Mouse (Mus musculus): ENCODE results near the gene Nampt. TPM values are rescaled to one million over a fixed set of nuclear protein-coding genes. Genes with fewer than 3 reads are reported as not detected.

Nampt gene
- polyA plus RNA-seq, 1 experiment from 2014 or later = 19.7 TPM

GRCm38 (mm10) chr12:32822066-32822465 lies 2.7 kb downstream of the Nampt start:
- Histone ChIP-seq H3K9ac (no peak overlapping the region), H3K4me2 (no peak overlapping the region), H3K27me3 (no peaks in the 10 kb centered on the region), H3K4me3 (no peak overlapping the region), H3K36me3 (no peaks in the 10 kb centered on the region), H3K27ac (no peak overlapping the region), H3K9me3 (no peaks in the 10 kb centered on the region), H3K4me1 (peaks cover 4% of the 10 kb centered on the region; the same call in 1 of the 2 replicates)
- ATAC-seq (ENCODE audit: insufficient number of reproducible peaks, low FRiP score, low TSS enrichment, low read depth) = no peak
- 73% methylated on average over 4 of the region's 4 CpGs for WGBS

DNA sequence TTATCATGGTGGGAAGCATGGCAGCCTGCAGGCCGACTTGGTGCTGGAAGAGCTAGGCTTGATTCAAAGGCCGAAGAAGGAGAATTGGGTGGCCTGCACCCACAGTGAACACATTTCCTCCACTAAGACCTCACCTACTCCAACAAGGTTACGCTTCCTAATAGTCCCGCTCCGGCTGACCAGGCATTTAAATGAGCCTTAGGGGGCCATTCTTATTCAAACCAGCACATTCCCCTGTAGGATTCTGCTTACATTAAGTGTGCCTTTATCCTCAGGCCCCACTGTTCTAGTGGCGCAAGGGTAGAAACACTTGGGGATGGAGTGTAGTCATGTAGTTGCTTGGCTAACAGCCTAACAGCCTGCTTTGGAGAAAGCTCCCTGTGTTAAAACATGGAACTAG lies 5.2 kb downstream of the Nampt start:
- H3K4me2 ChIP-seq = no peak overlapping the region
- ATAC-seq (ENCODE audit: insufficient number of reproducible peaks, low FRiP score, low TSS enrichment, low read depth) = no peak
- H3K4me3 ChIP-seq = no peak overlapping the region
- H3K27ac ChIP-seq = no peak overlapping the region
- H3K27me3 ChIP-seq = no peaks in the 10 kb centered on the region
- peaks cover 4% of the 10 kb centered on the region; the same call in 1 of the 2 replicates for H3K4me1 ChIP-seq
- WGBS = 83% methylated on average over 6 of the region's 6 CpGs
- no peak overlapping the region for H3K9ac ChIP-seq
- no peaks in the 10 kb centered on the region for H3K36me3 ChIP-seq
- H3K9me3 ChIP-seq = no peaks in the 10 kb centered on the region

DNA sequence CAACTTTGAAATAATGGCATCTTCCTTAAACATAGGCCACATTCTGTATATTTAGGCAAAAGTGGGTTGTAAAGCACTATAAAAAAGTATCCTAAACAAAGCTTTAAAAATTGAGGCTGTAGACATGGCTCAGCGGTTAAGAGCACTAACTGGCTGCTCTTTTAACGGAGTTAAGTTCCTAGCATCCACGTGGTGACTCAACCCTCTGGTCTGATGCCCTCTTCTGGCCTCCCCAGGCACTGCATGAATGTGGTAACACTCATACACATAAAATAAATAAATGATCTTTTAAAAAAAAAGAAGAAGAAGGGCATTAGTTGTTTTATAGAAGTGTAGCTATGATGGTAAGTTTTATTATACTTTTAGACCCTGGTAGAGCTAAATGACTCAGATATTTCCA lies 7.6 kb downstream of the Nampt start:
- Histone ChIP-seq H3K27ac (no peak overlapping the region), H3K36me3 (no peaks in the 10 kb centered on the region), H3K4me1 (0 out of 2 replicates have a peak, but pooled peaks cover 2% of the 10 kb centered on the region), H3K9me3 (no peaks in the 10 kb centered on the region), H3K9ac (no peak overlapping the region), H3K27me3 (no peaks in the 10 kb centered on the region), H3K4me2 (no peak overlapping the region), H3K4me3 (no peak overlapping the region)
- ATAC-seq (ENCODE audit: insufficient number of reproducible peaks, low FRiP score, low TSS enrichment, low read depth) = no peak
- 32% methylated on average over 3 of the region's 3 CpGs for WGBS

- no peaks in the 10 kb centered on the region; the same call in 1 of the 2 replicates for H3K36me3 ChIP-seq
- WGBS = 75% methylated on average over 8 of the region's 8 CpGs
- H3K4me3 ChIP-seq = no peak overlapping the region
- H3K4me1 ChIP-seq = no peaks in the 10 kb centered on the region
- H3K9ac ChIP-seq = no peak overlapping the region
- no peaks in the 10 kb centered on the region for H3K27me3 ChIP-seq
- no peak for ATAC-seq (ENCODE audit: insufficient number of reproducible peaks, low FRiP score, low TSS enrichment, low read depth)
- H3K27ac ChIP-seq = no peak overlapping the region
- H3K9me3 ChIP-seq = no peaks in the 10 kb centered on the region
- no peak overlapping the region for H3K4me2 ChIP-seq
Measured at GRCm38 (mm10) chr12:32828137-32828760, 8.9 kb downstream of the Nampt start.

DNA sequence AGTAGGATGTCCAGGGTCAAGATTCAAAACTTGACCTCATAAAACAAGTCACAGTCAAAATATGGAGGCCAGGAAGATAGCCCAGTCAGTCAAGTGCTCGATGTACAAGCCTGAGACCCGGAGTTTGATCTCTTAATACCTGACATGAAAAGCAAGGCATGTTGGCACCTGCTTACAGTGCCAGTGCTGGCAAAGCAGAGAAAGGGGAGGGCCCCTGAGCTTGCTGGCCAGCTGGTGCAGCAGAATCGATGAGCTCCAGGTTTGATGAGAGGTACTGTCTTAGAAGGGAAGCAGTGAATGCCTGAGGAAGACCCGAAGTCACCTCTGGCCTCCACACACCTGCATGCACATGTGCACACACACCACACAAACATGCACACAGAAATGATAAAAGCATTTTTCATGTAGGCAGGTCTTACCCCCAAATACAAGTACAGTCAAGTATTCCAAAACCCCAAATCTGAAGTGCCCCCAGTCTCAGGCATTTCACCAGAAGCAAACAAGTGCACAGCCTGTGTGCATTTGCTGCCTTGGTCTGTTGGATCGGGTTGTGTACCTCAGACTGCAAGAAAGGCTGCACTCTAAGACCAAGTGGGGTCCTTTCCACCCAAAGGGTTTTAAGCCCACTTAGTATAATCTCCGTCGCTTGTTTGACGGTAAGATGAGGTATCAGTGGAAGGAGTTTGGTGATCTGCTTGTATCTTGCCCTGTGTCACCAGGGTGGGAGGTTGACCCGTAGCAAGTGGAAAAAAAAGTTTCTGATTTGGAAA lies 10.2 kb downstream of the Nampt start:
- no peak overlapping the region for H3K4me3 ChIP-seq
- H3K4me2 ChIP-seq = no peak overlapping the region
- 85% methylated on average over 9 of the region's 9 CpGs for WGBS
- ATAC-seq (ENCODE audit: insufficient number of reproducible peaks, low FRiP score, low TSS enrichment, low read depth) = no peak
- no peaks in the 10 kb centered on the region for H3K9me3 ChIP-seq
- no peaks in the 10 kb centered on the region for H3K4me1 ChIP-seq
- H3K36me3 ChIP-seq = peaks cover 3% of the 10 kb centered on the region; the same call in 1 of the 2 replicates
- H3K27ac ChIP-seq = no peak overlapping the region
- no peaks in the 10 kb centered on the region for H3K27me3 ChIP-seq
- no peak overlapping the region for H3K9ac ChIP-seq

- Histone ChIP-seq H3K4me1 (peaks cover 8% of the 10 kb centered on the region), H3K4me2 (no peak overlapping the region), H3K27ac (no peak overlapping the region), H3K9me3 (no peaks in the 10 kb centered on the region), H3K36me3 (peaks cover 7% of the 10 kb centered on the region; the same call in 1 of the 2 replicates), H3K27me3 (no peaks in the 10 kb centered on the region), H3K9ac (no peak overlapping the region), H3K4me3 (no peak overlapping the region)
- no peak for ATAC-seq (ENCODE audit: insufficient number of reproducible peaks, low FRiP score, low TSS enrichment, low read depth)
- 95% methylated on average over 3 of the region's 3 CpGs for WGBS
Measured at GRCm38 (mm10) chr12:32832076-32832475, 12.7 kb downstream of the Nampt start.

DNA sequence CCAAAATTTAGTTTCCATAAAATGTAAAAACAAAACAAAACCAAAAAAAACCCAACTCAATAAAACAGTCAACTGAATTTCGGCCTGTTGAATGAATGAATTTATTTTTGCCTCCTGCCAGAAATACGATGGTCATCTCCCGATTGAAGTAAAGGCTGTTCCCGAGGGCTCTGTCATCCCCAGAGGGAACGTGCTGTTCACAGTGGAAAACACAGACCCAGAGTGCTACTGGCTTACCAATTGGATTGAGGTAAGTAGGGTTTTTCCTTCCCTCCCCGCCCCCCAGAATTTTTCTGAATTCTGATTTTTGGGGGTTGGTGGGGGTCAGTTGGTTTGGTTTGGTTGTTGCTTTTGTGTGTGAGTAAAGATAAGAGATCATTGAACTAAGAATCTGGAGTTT lies 15.4 kb downstream of the Nampt start:
- H3K27me3 ChIP-seq = no peaks in the 10 kb centered on the region
- WGBS = 71% methylated on average over 6 of the region's 6 CpGs
- peaks cover 8% of the 10 kb centered on the region for H3K4me1 ChIP-seq
- no peak overlapping the region; the same call in 1 of the 2 replicates for H3K27ac ChIP-seq
- no peak for ATAC-seq (ENCODE audit: insufficient number of reproducible peaks, low FRiP score, low TSS enrichment, low read depth)
- peaks cover 24% of the 10 kb centered on the region for H3K36me3 ChIP-seq
- H3K9ac ChIP-seq = no peak overlapping the region
- H3K9me3 ChIP-seq = no peaks in the 10 kb centered on the region
- H3K4me2 ChIP-seq = no peak overlapping the region
- H3K4me3 ChIP-seq = no peak overlapping the region

- Histone ChIP-seq H3K27ac (no peak overlapping the region; the same call in 1 of the 2 replicates), H3K27me3 (no peaks in the 10 kb centered on the region), H3K4me3 (no peak overlapping the region), H3K36me3 (peaks cover 24% of the 10 kb centered on the region), H3K9ac (no peak overlapping the region), H3K9me3 (no peaks in the 10 kb centered on the region), H3K4me2 (no peak overlapping the region), H3K4me1 (peaks cover 8% of the 10 kb centered on the region)
- no peak for ATAC-seq (ENCODE audit: insufficient number of reproducible peaks, low FRiP score, low TSS enrichment, low read depth)
- 23% methylated on average over 4 of the region's 4 CpGs for WGBS
Measured at GRCm38 (mm10) chr12:32835235-32835634, 15.9 kb downstream of the Nampt start.

- no peak for ATAC-seq (ENCODE audit: insufficient number of reproducible peaks, low FRiP score, low TSS enrichment, low read depth)
- 82% methylated on average over 4 of the region's 4 CpGs for WGBS
- Histone ChIP-seq H3K36me3 (peaks cover 40% of the 10 kb centered on the region), H3K9ac (no peak overlapping the region), H3K4me3 (no peak overlapping the region), H3K27ac (no peak overlapping the region), H3K4me1 (peaks cover 8% of the 10 kb centered on the region), H3K4me2 (no peak overlapping the region), H3K27me3 (no peaks in the 10 kb centered on the region), H3K9me3 (no peaks in the 10 kb centered on the region)
Measured at GRCm38 (mm10) chr12:32838406-32838805, 19.1 kb downstream of the Nampt start.

DNA sequence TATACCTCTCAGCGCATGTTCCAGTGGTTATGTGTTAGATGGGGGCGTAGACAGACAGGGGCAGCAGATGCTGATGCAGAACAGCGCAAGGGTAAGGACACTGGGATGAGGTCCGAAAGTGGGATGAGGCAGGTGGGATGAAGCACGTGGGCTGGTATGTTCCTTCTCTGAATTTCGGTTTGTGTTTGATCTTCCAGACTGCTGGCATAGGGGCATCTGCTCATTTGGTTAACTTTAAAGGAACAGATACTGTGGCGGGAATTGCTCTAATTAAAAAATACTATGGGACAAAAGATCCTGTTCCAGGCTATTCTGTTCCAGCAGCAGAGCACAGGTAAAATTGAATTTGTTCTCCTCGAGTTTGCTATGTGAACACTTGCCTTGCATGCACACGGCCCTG lies 19.6 kb downstream of the Nampt start:
- Histone ChIP-seq H3K4me1 (peaks cover 8% of the 10 kb centered on the region), H3K4me2 (no peak overlapping the region), H3K36me3 (peaks cover 41% of the 10 kb centered on the region), H3K9me3 (no peaks in the 10 kb centered on the region), H3K27me3 (no peaks in the 10 kb centered on the region), H3K9ac (no peak overlapping the region), H3K4me3 (no peak overlapping the region), H3K27ac (no peak overlapping the region)
- 91% methylated on average over 9 of the region's 9 CpGs for WGBS
- no peak for ATAC-seq (ENCODE audit: insufficient number of reproducible peaks, low FRiP score, low TSS enrichment, low read depth)

- H3K4me2 ChIP-seq = no peak overlapping the region
- no peak overlapping the region for H3K27ac ChIP-seq
- WGBS = 70% methylated on average over 7 of the region's 7 CpGs
- no peak for ATAC-seq (ENCODE audit: insufficient number of reproducible peaks, low FRiP score, low TSS enrichment, low read depth)
- H3K4me1 ChIP-seq = no peaks in the 10 kb centered on the region
- no peak overlapping the region for H3K9ac ChIP-seq
- H3K36me3 ChIP-seq = peaks cover 47% of the 10 kb centered on the region
- no peaks in the 10 kb centered on the region for H3K9me3 ChIP-seq
- H3K27me3 ChIP-seq = no peaks in the 10 kb centered on the region
- no peak overlapping the region for H3K4me3 ChIP-seq
Measured at GRCm38 (mm10) chr12:32841442-32841900, 22.1 kb downstream of the Nampt start.

DNA sequence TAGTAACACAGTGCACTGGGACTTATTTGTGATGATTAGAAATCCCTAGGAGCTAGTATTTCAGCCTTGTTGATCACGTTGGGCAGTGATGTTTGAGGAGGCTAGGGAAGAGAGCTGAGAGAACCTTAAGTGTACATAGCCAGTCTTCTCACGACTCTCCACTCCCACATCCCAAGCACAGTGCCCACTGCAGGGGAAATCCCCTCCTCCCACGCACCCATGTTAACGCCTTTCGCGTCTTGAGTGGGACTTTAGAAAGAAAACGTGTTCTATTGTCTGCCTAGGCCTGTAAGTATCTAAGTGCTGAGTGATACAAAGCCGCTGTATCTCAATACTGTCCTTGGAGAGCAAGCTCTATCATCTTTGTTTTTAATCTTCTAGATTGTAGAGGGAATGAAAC lies 27.0 kb downstream of the Nampt start:
- WGBS = 86% methylated on average over 8 of the region's 8 CpGs
- Histone ChIP-seq H3K4me3 (no peak overlapping the region), H3K4me1 (no peaks in the 10 kb centered on the region), H3K9me3 (no peaks in the 10 kb centered on the region), H3K4me2 (no peak overlapping the region), H3K27me3 (no peaks in the 10 kb centered on the region), H3K27ac (no peak overlapping the region), H3K9ac (no peak overlapping the region), H3K36me3 (peaks cover 48% of the 10 kb centered on the region)
- ATAC-seq (ENCODE audit: insufficient number of reproducible peaks, low FRiP score, low TSS enrichment, low read depth) = no peak
